Mouse (Mus musculus) hindbrain, embryonic 12.5 days (tissue): ENCODE data around the gene Tmem143. TPM values are rescaled to one million over a fixed set of nuclear protein-coding genes. Genes with fewer than 3 reads are reported as not detected.
"Not testable (repeated sequence)": the region's sequence is repeated elsewhere in the genome, so short reads cannot be mapped to it uniquely, and the experiment has no call there.

Experiments used
- ATAC-seq: fragments of 200-750 bp; cut with Nextera tagmentation; 2 replicates; pipeline ENCODE4 v1.8.0; 2017; ENCODE audit warnings: moderate TSS enrichment; ENCODE audit not compliant: low FRiP score
- H3K27ac ChIP-seq: fragments of 300-500 bp; sonication (generic); 2 replicates; pipeline ENCODE4 v1.5.1; 2016; ENCODE audit warnings: mild to moderate bottlenecking
- H3K27me3 ChIP-seq: fragments of 300-500 bp; sonication (generic); 2 replicates; pipeline ENCODE4 v1.6.1; 2016; ENCODE audit warnings: mild to moderate bottlenecking
- H3K36me3 ChIP-seq: fragments of 300-500 bp; sonication (generic); 2 replicates; pipeline ENCODE4 v1.6.1; 2016; ENCODE audit warnings: mild to moderate bottlenecking
- H3K4me1 ChIP-seq: fragments of 300-500 bp; sonication (generic); 2 replicates; pipeline ENCODE4 v1.6.1; 2016
- H3K4me2 ChIP-seq: fragments of 300-500 bp; sonication (generic); replicated peaks from 2 replicates; pipeline ENCODE4 v1.6.1; 2016; ENCODE audit warnings: mild to moderate bottlenecking
- H3K4me3 ChIP-seq: fragments of 300-500 bp; sonication (generic); 2 replicates; pipeline ENCODE4 v1.5.1; 2016; ENCODE audit warnings: mild to moderate bottlenecking
- H3K9ac ChIP-seq: fragments of 300-500 bp; sonication (generic); 2 replicates; pipeline ENCODE4 v1.6.1; 2016; ENCODE audit warnings: mild to moderate bottlenecking, moderate library complexity
- H3K9me3 ChIP-seq: fragments of 300-500 bp; sonication (generic); replicated peaks from 2 replicates; pipeline ENCODE4 v1.6.1; 2016; ENCODE audit warnings: mild to moderate bottlenecking
- WGBS: fragments of 180-500 bp; shearing (Covaris S2); methylation state at CpG from one replicate; pipeline ENCODE4 v1.1.7; 2016; 5-methylcytosine and 5-hydroxymethylcytosine counted together
- polyA plus RNA-seq: library from polyadenylated mRNA; unstranded; fragments of >200 nt; fragmentation: Nextera tagmentation; extraction: Ambion mirVana; gene quantifications from 2 replicates; pipeline ENCODE4 v1.2.1, GENCODE M21; 2016

Tmem143 gene
- polyA plus RNA-seq, 1 experiment from 2014 or later: 5.2 TPM

DNA sequence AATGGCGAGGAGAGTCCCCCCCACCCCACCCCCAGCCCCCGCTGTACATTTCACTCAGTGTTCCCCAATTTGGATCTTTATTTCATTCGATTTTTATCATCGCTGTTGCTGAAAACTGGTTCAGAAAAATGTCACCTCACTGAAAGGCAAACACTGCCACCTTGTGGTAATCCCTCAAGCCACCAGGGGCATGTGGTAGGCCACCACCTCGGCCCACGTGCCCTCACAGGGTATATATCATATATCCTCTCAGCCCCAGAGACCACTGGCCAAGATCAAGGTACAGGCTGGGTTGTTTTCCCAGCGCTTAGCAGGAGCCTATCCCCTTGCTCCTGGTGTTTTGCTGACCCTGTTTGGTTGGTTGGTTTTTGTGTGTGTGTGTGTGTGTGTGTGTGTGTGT is 38.4 kb downstream of the Tmem143 start:
- H3K4me3 ChIP-seq: no peak overlapping the region
- no peak overlapping the region for H3K27ac ChIP-seq
- no peak overlapping the region for H3K9ac ChIP-seq
- WGBS: 34% methylated on average over 7 of the region's 7 CpGs
- 0 out of 2 replicates have a peak, but pooled peaks have one; percentile 43 for ATAC-seq
- H3K4me1 ChIP-seq: no peaks in the 10 kb centered on the region
- no peaks in the 10 kb centered on the region for H3K36me3 ChIP-seq
- no peaks in the 10 kb centered on the region for H3K27me3 ChIP-seq
- H3K4me2 ChIP-seq: no peak overlapping the region
- peaks cover 9% of the 10 kb centered on the region; the same call in 1 of the 2 replicates for H3K9me3 ChIP-seq

DNA sequence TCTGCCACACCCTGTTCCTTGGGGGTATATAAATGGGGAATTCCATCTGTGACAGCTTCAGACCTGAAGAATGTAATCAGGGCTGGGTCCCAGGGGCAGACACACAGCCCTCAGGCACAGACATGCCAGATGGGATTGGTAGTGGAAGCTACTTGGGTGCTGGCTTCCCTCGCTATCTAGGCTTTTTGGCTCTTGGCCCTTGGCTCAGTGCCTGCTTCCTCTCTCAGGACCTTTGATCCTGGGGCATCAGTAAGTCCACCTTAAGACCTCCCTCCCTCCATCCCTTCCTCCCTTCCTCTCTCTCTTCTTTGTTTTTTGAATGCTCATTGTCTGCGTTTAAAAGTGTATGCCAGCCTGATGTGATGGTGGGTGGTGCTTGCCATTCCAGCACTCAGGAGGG is 43.1 kb downstream of the Tmem143 start:
- no peak overlapping the region for H3K27ac ChIP-seq
- no peaks in the 10 kb centered on the region for H3K36me3 ChIP-seq
- H3K4me3 ChIP-seq: no peak overlapping the region
- H3K4me2 ChIP-seq: no peak overlapping the region
- no peaks in the 10 kb centered on the region for H3K4me1 ChIP-seq
- H3K9ac ChIP-seq: no peak overlapping the region
- no peaks in the 10 kb centered on the region for H3K27me3 ChIP-seq
- H3K9me3 ChIP-seq: no peaks in the 10 kb centered on the region
- no peak for ATAC-seq
- 51% methylated on average over 2 of the region's 2 CpGs for WGBS

DNA sequence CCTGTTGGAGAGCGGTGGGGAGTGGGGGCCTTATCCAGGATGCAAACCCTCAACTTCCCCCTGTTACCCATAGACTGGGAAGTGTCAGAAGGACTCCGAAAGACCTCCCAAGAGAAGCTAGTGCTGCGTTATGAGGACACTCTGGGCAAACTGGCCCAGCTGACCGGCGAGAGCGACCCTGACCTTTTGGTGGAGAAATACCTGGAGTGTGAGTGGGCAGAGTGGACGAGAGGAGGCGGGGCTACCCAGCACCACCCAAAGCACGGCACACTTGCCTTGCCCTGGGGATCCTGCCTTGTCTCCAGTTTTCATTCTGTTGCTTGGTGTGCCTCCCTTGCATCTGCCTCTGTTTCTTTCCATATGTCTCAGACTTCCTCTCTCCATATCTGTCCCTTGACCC is 45.2 kb downstream of the Tmem143 start:
- H3K9ac ChIP-seq: no peak overlapping the region
- H3K27ac ChIP-seq: no peak overlapping the region
- H3K4me3 ChIP-seq: no peak overlapping the region
- H3K27me3 ChIP-seq: no peaks in the 10 kb centered on the region
- no peaks in the 10 kb centered on the region for H3K4me1 ChIP-seq
- H3K9me3 ChIP-seq: no peaks in the 10 kb centered on the region
- H3K36me3 ChIP-seq: no peaks in the 10 kb centered on the region
- WGBS: 83% methylated on average over 9 of the region's 9 CpGs
- ATAC-seq: no peak
- no peak overlapping the region for H3K4me2 ChIP-seq

DNA sequence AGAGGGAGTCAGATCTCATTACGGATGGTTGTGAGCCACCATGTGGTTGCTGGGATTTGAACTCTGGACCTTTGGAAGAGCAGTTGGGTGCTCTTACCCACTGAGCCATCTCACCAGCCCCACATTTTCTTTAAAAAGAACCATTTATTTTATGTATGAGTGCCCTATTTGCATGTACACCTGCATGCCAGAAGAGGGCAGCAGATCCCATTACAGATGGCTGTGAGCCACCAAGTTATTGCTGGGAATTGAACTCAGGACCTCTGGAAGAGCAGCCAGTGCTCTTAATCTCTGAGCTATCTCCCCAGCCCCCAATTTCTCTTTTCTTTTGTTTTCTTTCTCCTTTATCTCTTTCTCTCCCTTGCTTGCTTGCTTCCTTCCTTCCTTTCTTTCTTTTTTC is 46.5 kb downstream of the Tmem143 start:
- ATAC-seq: not testable (repeated sequence)

DNA sequence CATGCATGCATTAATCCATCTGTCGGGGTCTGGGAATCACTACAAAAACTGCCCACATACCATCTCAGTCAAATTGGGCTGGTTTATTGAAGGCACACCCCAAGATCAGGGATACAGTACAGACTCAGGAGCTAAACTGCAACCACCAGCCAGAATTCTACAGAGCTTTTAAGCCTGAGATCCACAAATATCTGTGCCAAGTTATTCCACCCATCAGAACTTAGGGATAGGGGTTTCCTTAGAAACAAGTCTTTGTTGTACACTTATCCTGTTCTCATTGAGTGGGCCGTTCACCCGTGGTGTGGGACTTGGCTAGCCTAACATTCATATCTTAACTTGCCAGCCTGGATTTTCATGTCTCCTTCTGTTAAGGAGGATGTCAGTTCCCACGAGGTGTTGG is 52.3 kb downstream of the Tmem143 start:
- no peak overlapping the region for H3K27ac ChIP-seq
- no peak for ATAC-seq
- no peaks in the 10 kb centered on the region for H3K27me3 ChIP-seq

More for the DNA sequence above, 46.5 kb downstream of the Tmem143 start:
- H3K27me3 ChIP-seq, H3K27ac ChIP-seq, H3K4me2 ChIP-seq, H3K4me1 ChIP-seq, H3K9ac ChIP-seq, H3K9me3 ChIP-seq, H3K4me3 ChIP-seq, H3K36me3 ChIP-seq: not testable (repeated sequence)
- WGBS: 76% methylated on average over 1 of the region's 1 CpGs

DNA sequence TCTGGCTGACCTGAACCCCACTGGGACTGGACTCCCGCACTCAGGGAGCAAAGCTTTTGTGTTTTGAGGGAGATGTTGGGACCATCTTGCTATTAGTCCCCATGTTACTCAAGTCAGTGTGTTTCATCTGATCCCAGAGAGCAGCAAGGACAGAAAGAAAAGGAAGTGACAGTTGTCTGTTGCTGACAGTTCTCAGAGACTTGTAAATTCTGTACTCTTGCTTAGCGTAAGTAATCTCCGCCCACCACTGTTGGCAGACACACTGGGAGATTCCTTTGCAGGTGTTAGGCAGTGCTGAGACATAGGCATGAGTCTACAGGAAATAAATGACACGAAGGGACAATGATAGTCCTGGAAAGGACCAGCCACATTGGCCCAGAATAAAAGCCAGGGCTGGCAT is 59.9 kb downstream of the Tmem143 start:
- no peaks in the 10 kb centered on the region for H3K27me3 ChIP-seq
- H3K36me3 ChIP-seq: no peaks in the 10 kb centered on the region
- no peak overlapping the region for H3K4me3 ChIP-seq
- H3K9ac ChIP-seq: no peak overlapping the region
- H3K4me1 ChIP-seq: no peaks in the 10 kb centered on the region
- H3K9me3 ChIP-seq: no peaks in the 10 kb centered on the region
- H3K4me2 ChIP-seq: no peak overlapping the region
- 71% methylated on average over 4 of the region's 4 CpGs for WGBS
- H3K27ac ChIP-seq: no peak overlapping the region
- no peak for ATAC-seq

More for the DNA sequence above, 52.3 kb downstream of the Tmem143 start:
- H3K36me3 ChIP-seq: no peaks in the 10 kb centered on the region
- no peak overlapping the region for H3K4me2 ChIP-seq
- no peak overlapping the region for H3K9ac ChIP-seq
- H3K9me3 ChIP-seq: no peaks in the 10 kb centered on the region
- 84% methylated on average over 4 of the region's 4 CpGs for WGBS
- H3K4me1 ChIP-seq: no peaks in the 10 kb centered on the region
- H3K4me3 ChIP-seq: no peak overlapping the region

Other genes with a start within 250 kb of the Tmem143 start
- gene Fut2, start 230.5 kb upstream of the Tmem143 start, polyA plus RNA-seq: 0.37 TPM in 1 of 2 replicates, not detected in the other
- gene Ntn5, start 212.9 kb upstream of the Tmem143 start, polyA plus RNA-seq: 0.68 and 1.2 TPM in 2 replicates
- gene Sec1, start 202.5 kb upstream of the Tmem143 start, polyA plus RNA-seq: 1.1 and 2.2 TPM in 2 replicates
- gene Car11, start 197.1 kb upstream of the Tmem143 start, polyA plus RNA-seq: 21.2 and 25.5 TPM in 2 replicates
- 4.2 and 5.3 TPM in 2 replicates for gene Dbp, start 191.9 kb upstream of the Tmem143 start, polyA plus RNA-seq
- 607 and 682 TPM in 2 replicates for gene Rpl18, start 181.5 kb upstream of the Tmem143 start, polyA plus RNA-seq
- gene Sphk2, start 178.9 kb upstream of the Tmem143 start, polyA plus RNA-seq: 28.7 and 30.3 TPM in 2 replicates
- gene Fam83e, start 175.7 kb upstream of the Tmem143 start, polyA plus RNA-seq: 0.89 and 1.0 TPM in 2 replicates
- gene Spaca4, start 171.1 kb upstream of the Tmem143 start, polyA plus RNA-seq: not detected in 2 replicates
- gene Lmtk3, start 113.2 kb upstream of the Tmem143 start, polyA plus RNA-seq: 8.4 and 11.9 TPM in 2 replicates
- gene Sult2b1, start 112.3 kb upstream of the Tmem143 start, polyA plus RNA-seq: 2.4 and 3.0 TPM in 2 replicates
- gene Cyth2, start 82.4 kb upstream of the Tmem143 start, polyA plus RNA-seq: 280 and 284 TPM in 2 replicates
- gene Kcnj14, start 72.2 kb upstream of the Tmem143 start, polyA plus RNA-seq: 0.80 and 0.96 TPM in 2 replicates
- gene Grwd1, start 66.0 kb upstream of the Tmem143 start, polyA plus RNA-seq: 43.2 and 45.8 TPM in 2 replicates
- gene Kdelr1, start 24.2 kb upstream of the Tmem143 start, polyA plus RNA-seq: 43.5 and 45.6 TPM in 2 replicates
- 1.6 TPM in 2 replicates for gene Grin2d, start 18.6 kb upstream of the Tmem143 start, polyA plus RNA-seq
- 0.52 TPM in 1 of 2 replicates, not detected in the other for gene Syngr4, start 227 bp upstream of the Tmem143 start, polyA plus RNA-seq
- 42.6 and 55.0 TPM in 2 replicates for gene Emp3, start 24.5 kb downstream of the Tmem143 start, polyA plus RNA-seq
- 5.5 and 6.8 TPM in 2 replicates for gene Ccdc114, start 27.1 kb downstream of the Tmem143 start, polyA plus RNA-seq
- gene Abcc6, start 133.4 kb downstream of the Tmem143 start, polyA plus RNA-seq: 0.19 and 0.38 TPM in 2 replicates
- gene Nomo1, start 136.8 kb downstream of the Tmem143 start, polyA plus RNA-seq: 35.3 and 35.8 TPM in 2 replicates
- gene Kcnj11, start 203.8 kb downstream of the Tmem143 start, polyA plus RNA-seq: 0.51 and 0.61 TPM in 2 replicates